Mouse (Mus musculus): Measurements from ENCODE around the gene Mapk13. TPM values are rescaled to one million over a fixed set of nuclear protein-coding genes. Genes with fewer than 3 reads are reported as not detected.
"Not testable (repeated sequence)": the region's sequence is repeated elsewhere in the genome, so short reads cannot be mapped to it uniquely, and the experiment has no call there.

The Mapk13 gene
- total RNA-seq (2021): 10 to 100 TPM; 34.6 to 35.5 TPM
- long read RNA-seq, experiment 1, transcript Mapk13-209 (12 exons, 2,937 nt): major isoform, 52 of 97 reads
- long read RNA-seq, experiment 1, partial matches to known transcripts: 22 of 97 reads
- long read RNA-seq, experiment 1, other reads (novel, unspliced or antisense): 23 of 97 reads
- long read RNA-seq, experiment 2, transcript Mapk13-209 (12 exons, 2,937 nt): major isoform, 39 of 72 reads
- long read RNA-seq, experiment 2, partial matches to known transcripts: 19 of 72 reads
- long read RNA-seq, experiment 2, other reads (novel, unspliced or antisense): 14 of 72 reads

DNA sequence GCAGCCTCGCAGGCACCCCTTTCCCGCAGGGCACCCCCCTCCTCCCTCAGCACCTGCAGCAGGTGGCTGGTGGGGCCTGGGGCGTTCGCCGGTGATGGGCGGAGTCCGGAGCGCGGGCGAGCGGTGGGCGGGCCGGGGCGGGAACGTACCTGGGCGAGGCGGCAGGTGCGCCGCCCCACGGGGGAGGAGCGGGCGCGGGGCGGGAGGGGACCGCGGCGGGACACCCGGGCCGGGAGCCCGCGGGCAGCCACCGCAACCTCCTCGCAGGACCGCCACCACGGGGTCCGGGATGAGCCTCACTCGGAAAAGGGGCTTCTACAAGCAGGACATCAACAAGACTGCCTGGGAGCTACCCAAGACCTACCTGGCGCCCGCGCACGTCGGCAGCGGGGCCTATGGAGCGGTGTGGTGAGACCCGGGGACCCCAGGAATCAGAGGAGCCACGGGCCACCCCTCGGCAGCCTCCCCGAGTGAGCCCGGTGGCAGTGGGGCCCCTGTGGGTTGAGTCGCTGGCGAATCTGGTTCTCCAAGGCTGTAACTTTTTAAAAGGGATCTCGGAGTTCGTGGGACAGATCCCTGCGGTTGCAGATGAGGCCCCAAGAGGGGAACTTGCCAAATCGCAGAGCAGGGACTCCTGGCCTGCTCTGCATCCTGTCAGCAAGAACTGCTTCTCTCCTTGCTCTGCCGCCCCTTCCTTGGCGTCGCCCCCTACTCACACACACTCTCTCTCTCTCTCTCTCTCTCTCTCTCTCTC lies at the start of gene Mapk13:
Gene Mapk13 (plus strand): TSS at position 177 of the 754 bp plus-strand sequence.
- DNase-seq: peak; percentile 39

DNA sequence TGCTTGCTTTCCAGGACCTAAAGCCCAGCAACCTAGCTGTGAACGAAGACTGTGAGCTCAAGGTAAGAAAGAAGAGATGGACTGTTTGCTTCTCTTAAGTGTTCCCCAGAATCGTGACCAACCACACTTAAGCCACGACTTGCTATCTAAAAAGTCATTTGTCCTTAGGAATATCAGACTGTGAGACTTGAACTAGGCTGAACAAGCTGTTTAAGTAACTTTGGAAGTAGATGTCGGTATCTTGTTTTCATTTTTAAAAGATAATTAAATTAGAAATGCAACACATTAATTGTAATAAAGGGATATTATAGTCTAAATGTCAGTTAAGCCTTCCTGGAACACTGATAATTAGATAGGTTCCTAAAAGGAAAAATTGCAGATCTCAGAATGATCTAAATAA lies 43.3 kb upstream of the Mapk13 start, which contains the start of gene AC170998.1:
Gene AC170998.1 (plus strand): TSS at position 301 of the 400 bp plus-strand sequence.
- DNase-seq: no peak

DNA sequence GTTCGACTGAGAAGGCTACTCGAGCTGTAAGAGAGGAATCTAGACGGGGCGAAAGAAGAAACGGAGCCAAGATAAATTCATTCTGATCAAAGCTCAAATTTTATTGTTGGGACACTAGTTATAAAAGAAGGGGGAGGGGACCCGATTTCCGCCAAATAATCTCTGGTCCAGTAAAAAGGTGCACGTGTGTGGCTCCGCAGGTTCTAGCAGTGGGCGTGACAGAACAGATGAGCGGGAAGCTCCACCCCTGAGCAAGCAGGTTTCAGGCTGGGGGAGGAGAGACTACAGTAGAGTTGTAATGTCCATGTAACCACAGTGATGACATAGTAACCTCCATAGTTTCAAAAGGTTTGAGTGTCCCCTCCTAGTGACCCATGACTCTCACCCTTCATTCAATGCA lies 41.6 kb upstream of the Mapk13 start:
- DNase-seq: not testable (repeated sequence)

DNA sequence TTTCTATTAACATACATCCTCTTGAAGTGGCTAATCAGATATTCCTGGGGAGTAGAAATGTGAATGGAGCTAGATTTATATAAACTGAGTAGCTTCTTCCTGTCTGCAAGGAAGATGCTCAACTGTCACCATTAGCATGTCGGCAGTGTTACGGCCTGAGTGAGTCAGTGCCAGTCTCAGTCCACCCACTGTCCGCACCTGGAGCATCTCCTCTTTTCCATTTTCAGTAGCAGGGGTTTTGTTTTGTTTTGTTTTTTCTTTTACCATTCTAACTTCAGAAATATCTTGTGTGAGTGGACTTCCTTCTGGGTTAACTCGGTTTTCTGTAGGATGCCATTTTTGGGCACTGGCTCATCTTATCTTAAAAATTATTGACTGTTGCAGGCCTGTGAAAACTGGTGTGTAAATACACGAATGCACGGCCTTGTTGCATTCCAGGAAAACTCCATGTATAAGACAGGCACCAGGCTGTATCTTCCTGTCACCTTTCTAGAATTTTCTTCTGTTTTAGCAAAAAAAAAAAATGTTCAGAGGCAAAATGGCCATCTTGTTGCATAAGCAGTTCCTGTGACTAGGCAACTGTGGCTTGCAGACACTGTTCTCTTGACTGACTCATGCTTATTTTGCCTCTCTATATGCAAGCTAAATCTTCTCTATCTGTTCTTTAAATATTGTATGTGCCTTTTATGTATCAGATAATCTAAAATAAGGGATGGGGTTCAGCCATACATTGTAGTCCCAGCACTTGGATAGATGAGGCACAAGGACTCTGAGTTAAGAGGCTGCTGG lies 33.6 kb upstream of the Mapk13 start:
- DNase-seq: no peak

DNA sequence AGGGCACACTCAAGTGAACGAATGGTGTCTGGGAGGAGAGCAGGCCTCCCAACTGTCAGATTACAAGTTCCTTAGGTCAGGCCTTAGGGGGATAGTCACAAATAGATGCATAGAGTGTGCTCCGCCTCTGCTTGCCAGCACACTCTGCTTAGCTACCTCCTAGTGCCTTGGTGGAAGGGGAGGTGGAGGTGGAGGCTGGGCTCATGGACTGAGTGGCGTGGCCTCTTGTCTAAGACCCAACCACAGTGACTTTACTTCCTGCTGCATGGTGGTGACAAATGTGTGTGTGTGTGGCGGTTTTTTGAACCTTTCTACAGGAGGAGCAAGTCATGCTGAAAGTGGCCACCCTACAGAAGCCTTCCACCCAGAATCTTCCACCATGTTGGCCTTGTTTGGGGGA lies 32.6 kb upstream of the Mapk13 start:
- no peak for DNase-seq

DNA sequence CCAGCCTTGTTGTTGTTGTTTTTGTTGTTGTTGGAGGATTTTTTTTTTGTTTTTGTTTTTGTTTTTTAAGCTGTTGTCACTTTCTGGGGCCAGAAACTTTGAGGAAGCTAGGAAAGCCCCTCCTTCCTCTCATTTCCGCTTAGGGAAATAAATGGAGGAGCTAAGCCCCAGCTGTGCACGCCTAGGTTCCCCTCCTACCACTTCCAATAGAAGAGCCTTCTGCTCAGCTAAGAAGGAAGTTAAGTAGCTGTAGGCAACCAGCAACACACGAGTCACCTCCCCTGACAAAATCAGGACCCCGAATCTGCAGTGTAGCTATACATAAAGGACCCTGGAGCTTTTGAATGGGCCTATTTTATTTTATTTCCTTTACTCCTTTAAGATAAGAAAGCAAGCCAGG lies 31.1 kb upstream of the Mapk13 start:
- no peak for DNase-seq

DNA sequence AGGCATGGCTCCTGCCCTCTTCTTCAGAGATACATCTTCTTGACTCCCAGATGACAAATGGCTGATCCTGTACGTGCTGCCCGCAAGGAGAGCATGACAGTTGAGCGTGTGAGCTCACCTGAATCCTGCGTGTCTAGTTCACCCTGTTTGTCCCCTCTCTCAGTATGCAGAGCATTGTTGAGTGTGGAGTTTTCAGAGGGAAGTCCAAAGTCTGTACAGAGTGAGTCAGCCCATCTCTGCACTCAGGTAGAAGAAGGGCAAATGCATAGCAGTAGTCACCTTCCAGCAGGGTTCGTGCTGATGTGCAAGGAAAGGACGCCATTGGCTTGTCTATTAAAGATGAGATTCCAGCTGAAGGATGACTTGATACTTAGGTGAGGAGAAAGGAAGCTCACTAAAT lies 29.9 kb upstream of the Mapk13 start:
- DNase-seq: no peak

DNA sequence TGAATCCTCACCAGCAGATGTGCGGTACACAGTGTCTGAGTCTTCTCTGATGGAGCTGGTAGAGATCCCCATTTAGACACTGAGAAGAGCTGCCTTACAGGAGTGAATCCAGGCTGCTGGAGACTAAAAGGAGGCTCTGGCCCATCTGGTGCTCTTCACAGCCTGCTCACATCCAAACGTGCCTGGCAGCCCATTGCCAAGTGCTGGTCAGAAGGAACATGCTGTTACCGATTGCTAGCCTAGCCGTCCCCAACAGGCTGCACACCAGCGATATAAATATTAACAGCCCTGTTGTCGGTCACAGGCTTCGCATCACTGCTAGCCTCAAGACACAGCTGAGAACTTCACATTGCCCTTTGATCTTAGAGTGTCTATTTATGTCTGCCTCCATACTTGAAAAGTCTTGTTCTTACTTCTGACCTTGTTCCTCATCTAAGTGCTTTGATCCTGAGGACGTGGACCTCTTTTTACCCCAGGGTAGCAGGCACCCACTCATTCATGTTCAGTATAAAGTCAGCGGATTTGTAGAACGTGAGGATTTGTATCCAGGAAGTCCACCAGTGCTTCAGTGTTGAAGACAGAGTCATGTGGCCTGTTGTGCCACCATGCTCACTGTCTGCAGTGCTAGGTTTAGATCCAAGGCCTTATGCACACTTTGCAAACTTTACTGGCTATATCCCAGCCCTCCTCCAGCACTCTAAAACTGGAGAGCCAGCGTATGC lies 25.8 kb upstream of the Mapk13 start:
- no peak for DNase-seq

DNA sequence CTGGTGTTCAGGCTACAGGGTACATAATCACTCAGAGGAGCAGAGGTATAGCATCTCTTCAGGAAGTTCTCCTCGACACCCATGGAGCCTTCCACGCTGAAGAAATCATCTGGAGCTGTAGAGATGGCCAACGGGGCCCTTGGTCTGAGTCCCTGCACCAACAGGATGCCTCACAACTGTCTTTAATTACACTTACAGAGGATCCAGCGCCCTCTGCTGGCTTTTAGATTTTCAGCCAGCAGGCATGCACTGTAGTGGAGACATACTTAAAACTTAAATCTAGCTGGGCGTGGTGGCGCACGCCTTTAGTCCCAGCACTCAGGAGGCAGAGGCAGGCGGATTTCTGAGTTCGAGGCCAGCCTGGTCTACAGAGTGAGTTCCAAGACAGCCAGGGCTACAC lies 25.2 kb upstream of the Mapk13 start:
- no peak for DNase-seq

DNA sequence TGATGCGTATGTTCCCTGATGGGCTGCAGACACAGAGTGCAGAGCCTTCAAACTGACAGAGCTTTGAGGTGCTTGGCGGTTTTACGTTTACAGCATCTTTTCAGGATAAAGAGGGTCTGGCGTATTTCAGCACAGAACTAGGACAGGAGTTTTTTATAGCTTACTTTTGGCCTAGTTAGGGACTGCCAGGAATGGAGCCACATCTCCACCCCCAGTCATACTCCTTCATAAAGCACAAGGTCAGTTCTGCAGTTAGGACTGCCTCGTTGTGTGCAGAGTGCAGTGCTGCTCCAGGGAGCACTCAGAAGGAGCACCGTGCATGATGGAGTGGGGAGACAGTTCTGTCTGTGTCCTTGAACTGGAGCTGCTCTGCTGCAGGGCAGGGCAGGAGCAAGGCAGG lies 23.3 kb upstream of the Mapk13 start:
- DNase-seq: no peak

DNA sequence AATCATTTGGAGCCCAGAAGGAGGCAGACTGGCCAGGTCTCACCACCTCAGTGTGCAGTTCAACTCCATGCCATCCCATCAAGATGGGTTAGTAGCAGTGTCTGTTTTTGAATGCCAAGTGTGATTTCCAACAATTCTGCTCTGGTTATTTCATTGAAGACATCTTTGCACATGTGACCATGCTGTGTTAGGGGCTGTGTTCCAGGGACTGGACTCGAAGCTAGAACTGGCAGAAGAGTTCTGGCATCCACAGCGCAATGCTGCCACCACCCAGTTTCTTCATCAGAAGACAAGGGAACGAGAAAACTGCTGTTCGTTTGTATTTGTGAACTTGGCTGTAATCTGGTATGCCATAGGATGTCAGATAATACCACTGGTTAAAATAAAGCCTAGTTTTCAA lies 21.1 kb upstream of the Mapk13 start:
- no peak for DNase-seq

DNA sequence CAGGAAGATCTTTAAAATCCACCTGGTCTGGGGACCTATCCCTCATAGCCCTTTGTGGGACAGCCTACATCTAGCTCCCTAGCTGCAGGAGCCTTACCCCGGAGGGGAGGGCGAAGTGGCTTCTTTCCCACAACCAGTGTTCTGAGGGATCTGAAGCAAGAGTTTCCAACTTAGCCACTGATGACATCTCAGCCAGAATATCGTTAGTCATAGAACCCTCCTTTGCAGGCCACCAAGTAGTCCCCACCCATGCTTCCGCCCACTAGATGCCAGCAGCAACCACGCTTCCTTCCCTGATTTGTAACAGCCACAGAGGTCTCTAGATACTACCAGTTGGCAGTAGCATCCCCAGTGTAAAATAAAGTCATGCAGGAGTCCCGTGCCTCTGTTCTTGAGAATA lies 18.5 kb upstream of the Mapk13 start:
- peak; percentile 31 for DNase-seq

DNA sequence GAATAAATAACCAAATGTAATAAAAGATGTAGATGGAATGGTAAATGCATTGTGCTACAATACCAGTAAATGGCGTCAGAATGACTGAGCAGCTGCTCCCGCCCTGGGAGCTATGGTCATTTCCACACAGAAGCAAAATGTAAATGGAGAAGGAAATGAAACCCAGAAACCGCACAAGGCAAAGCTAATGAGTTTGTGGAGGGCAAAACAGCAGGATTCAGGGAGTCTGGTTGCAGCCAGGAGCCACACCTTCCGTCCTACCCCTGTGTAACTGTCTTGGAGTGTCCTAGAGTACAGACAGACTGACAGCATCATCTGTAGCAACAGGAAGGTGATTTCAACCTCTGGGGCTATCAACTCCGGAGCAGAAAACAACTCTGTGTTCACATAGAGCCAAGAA lies 12.7 kb upstream of the Mapk13 start:
- no peak for DNase-seq

DNA sequence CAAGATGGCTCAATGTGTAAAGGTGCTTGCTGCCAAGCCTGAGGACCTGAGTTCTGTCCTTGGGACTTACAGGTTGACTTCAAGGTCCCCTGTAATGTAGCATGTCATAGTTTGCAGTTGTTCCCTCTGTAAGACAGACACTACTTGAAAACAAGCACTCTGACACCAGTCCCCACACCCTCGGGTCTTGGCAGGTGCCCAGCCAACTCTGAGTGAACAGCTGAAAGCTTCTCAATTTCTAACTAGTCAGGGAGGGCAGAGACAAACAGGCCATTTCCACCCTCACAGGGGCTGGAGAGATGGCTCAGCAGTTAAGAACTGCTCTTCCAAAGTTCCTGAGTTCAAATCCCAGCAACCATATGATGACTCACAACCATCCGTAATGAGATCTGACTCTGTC lies 11.6 kb upstream of the Mapk13 start:
- DNase-seq: peak; percentile 35

DNA sequence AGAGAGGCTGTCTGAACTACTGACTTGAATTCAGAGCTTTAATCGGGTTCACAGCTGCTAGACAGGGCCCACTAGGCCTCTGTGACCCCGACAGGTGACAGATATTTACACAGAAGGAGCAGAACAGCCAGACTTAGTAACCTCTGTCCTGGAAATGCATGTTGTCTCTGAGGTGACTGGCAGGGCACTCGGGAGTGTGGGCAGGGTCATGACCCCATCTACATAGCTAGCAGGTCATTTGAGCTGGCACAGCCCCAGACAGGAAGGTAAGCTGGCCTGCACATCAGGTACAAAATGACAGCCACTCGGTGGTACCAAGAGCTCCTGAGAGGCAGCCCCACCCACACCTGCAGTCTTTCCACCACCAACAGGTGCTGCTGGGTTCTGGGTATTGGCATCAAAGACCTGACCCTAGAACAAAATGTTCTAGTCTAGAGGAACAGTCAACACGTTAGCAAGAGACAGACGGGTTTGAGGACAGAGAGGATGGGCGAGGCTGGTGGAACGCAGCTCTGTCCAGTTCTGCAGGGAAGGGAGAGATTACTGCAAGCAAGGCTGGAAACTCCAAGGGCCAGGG lies 8.3 kb upstream of the Mapk13 start:
- no peak for DNase-seq

DNA sequence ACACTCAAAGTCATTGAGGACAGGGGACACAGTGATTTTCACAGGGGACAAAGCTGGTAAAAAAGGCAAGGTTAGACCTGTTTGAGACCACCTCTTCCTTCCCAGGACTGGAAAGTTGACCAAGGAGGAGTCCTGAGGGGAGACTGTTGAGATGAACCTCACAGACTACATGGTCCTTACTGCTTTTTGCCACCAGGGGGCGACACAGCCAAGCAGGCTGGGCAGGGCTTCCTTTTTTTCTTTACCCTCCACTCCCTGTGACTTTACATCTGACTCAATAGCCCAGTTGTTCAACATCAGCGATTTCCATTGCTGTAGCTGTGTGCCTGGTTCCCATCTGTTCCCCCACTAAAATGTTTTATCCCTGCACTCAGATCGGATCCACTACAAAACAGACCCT lies 7.2 kb upstream of the Mapk13 start:
- peak; percentile 90 for DNase-seq

DNA sequence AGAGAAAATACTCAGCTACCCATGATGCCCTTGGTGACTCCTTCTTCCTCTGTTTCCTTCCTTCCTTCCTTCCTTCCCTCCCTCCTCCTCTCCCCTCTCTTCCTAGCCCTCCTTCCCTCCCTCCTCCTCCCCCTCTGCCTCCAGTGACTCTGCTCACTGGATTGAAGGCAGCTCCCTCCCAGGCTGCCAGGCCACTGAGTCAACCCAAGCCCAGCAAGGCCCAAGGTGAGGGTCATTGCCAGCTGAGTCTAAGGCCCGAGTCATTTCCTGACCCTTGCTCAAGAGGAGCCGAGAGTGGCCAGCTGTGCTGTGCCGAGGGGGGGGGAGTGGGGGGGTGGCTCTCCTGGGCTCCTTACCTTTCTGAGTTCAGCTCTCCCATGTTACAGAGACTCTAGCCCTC lies 2.9 kb upstream of the Mapk13 start:
- peak; percentile 70 for DNase-seq

DNA sequence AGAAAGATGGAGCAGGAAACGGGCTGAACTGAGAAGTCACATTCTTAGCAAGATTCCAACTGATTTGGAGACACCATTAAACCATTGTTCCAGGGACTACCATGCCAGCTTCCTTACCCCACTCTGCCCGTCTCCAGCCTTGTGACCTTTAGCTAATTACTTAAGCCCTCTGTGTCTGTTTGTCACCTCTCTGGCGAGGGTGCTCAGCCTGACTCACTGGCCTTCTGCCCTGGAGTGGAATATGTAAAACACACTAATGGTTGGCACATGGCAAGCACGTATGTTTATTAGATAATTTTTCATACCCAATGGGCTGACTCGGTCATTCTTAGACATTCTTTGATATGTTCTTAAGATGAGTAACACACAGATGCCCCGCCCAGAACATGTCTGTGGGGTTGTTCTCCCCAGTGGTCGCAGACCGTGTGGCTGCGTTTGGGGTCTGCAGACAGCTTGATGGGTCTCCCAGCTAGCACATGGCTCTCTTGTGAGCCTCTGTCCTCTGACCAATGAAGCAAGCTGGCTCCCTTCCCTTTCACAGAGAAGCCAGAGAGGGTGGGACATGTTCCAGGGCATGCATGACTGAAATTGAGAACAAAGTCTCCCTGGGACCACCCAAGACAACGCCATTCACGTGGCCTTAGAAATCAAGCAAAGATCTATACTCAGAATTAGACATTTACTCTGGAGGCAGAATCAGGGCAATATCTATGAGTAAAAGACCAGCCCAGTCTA lies 2.1 kb upstream of the Mapk13 start:
- no peak for DNase-seq

DNA sequence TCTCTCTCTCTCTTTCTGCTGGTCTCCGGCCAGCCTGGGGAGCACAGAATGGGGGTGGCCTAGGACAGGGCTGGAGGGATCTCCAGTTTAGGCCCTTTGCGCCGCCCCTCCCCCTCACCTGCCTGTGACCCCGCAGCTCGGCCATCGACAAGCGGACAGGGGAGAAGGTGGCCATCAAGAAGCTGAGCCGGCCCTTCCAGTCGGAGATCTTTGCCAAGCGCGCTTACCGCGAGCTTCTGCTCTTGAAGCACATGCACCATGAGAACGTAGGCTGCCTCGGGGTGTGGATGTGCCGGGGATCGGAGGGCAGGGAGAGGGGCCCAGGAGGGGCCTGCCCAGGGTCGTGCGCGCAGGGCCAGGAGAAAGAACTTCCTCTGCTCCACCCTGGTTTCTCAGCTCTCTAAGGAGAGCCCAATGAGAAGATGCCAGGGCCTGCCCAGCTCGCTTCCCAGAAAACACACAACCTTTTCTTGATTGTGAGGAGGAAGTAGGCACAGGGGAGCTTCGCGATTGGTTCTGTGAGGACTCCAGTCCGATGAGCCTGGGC lies 851 bp downstream of the Mapk13 start:
- peak; percentile 45 for DNase-seq

DNA sequence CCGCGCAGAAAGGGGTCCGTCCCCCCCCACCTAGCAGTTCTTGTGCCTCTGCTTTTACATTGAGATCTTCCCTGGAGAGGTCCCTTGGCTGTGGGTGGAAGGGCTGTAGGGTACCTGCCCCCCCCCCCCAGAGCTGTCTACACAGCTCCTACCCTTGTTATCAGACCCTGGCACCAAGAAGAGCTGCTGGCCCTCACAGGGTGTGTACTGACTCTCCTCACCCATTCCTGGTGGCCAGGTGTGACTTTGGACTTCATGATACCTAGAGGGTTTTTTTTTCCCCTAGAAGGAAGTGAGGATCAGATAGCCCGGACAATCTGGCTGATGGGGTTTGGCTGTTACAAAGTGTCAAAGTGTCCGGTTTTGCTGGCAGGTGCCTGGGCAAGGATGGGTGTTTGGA lies 2.2 kb downstream of the Mapk13 start:
- no peak for DNase-seq

DNA sequence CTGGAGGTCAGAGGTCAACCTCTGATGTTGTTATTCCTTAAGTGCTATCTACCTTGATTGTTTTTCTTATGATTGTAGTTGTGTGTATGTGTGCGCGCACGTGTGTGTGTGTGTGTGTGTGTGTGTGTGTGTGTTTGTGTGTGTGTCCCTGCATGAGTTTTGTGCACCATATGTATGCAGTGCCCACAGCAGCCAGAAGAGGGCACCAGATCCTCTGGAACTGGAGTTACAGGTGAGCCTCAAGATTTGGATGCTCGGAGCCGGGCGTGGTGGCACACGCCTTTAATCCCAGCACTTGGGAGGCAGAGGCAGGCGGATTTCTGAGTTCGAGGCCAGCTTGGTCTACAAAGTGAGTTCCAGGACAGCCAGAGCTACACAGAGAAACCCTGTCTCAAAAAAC lies 5.2 kb downstream of the Mapk13 start:
- DNase-seq: not testable (repeated sequence)
